Mouse (Mus musculus) embryo, embryonic 10.5 days (tissue): ENCODE measurements at regions not wholly inside any gene's neighbourhood (a gene's known extent, or its start where the extent isn't known, plus 50 kb on each side); places are given as distances from the start of the nearest gene placed in this dataset.
"Not testable (repeated sequence)": the region's sequence is repeated elsewhere in the genome, so short reads cannot be mapped to it uniquely, and the experiment has no call there.

Experiments
- DNase-seq: peaks from one replicate; pipeline ENCODE4 v3.0.0-alpha.2; 2015; ENCODE audit warnings: low spot score

DNA sequence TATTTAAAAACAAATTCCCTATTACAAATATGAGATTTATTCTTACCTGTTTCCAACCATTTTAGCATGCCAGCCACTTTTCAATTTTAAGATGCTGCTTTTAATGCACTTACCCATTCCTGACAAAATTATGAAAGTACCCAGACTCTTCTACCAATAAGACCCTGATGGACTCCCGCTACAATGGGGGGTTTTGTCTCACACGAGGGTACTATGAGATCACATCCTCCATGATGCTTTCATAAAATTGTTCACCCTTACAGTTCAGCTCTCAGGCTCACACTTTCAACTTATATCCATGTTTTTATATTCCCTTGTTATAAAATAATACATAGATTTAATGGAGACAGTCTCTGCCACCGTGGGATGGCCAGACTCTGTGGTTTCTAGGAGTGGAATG lies 68.1 kb upstream of the Adamts18 start:
- no peak for DNase-seq

DNA sequence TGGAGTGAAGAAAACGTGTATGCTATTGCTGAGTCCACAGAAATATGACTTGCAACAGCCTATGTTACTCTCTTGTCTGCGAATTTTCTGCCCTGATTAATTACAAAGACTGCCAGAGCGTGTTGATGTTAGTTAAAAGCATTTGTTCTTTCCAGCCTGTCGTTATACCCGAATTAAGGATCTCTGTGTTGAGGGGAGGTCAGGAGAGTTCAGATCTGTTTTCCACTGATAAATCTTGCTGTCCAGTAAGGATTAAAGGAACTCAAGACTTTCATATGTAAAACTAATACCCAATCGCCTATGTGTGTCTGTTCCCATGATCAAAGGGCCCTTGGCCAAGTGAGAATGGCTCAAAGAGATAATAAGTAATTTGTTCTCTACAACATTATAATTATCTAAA lies 68.7 kb upstream of the Adamts18 start:
- peak; percentile 40 for DNase-seq

GRCm38 (mm10) chr8:113920306-113920705 lies 71.8 kb upstream of the Adamts18 start:
- no peak for DNase-seq

DNA sequence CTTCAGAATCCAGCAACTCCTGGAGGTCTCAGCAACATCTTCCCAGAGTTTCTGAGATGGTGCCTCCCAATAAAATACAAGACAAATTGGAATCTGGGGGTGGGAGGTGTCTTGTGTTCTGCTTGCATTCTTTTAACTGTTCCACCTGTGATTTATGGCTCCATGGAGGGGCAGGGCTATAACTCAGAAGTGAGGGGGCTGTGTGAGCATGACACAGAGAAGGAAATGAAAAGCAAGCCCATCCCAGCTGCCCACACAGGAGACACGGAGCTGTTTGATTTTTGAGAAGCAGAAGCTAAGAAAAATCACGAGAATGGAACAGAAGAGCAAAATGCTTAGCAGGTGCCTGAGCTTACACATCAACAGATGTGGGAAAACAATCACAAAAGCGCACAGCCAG lies 74.8 kb upstream of the Adamts18 start:
- peak; percentile 10 for DNase-seq

DNA sequence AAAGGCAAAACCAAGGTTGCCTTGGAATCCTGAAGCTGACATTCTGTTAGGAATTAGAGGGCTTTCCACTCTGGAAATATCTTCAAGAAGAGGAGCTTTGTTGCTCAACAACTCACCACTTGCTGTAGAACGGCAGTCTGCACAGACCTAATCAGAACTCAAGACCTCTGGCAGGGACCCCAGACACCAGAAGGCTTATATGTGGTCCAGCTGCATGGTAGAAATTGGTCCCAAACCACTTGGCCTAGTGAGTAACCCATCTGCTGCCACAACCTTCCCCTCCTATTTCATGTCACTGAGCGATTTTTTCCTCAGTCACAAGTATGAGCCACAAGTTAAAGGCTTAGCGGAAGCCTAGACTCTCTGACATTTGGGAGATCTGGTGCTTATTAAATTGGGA lies 105.2 kb upstream of the Adamts18 start:
- no peak for DNase-seq

DNA sequence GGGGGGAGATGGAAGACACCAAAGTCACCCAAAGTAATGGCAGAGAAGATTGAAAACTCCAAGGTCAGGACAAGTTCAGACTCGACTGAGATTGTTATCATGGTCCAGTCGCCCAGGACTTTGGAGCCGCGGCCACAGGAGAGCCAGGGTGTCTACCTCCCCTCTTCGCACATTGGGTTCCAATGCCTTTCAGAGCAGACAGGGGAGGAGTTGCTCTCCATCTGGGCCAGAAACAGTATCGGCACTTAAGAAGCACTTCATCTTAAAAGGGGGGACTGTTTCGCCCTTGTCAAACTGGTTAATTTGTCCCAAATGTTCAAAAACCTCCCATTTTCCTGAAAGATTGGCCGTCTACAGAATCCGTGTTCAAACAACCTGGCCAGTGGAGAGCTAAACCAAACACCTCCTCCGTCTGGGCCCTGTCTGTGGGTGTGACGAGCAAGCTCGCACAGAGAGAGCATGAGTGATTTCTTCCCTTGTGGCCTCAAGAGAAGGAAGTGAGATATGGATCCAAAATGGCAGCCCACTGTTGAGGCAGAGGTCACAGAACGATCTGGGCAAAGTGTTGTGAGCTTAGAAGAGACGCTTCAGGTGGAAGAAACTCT lies 108.0 kb upstream of the Adamts18 start:
- no peak for DNase-seq

DNA sequence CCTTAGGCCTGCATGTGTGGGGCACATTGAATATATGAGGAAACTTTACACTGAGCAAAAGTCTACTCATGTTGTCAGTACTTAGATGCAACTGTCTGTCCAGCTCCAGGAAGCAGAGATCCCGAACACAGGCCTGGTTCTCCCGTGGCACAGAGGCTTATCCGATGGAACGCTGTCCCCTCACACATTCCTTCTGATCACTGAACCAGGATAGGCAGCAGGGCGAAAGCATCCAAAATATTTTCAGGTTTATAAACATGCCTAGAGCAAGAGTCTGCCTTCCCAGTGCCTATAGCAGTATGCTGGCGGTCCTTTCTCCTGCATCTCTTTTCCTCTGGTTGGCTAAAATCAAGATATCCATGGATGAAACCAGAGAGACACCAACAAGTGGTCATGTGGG lies 109.3 kb upstream of the Adamts18 start:
- DNase-seq, result no peak

DNA sequence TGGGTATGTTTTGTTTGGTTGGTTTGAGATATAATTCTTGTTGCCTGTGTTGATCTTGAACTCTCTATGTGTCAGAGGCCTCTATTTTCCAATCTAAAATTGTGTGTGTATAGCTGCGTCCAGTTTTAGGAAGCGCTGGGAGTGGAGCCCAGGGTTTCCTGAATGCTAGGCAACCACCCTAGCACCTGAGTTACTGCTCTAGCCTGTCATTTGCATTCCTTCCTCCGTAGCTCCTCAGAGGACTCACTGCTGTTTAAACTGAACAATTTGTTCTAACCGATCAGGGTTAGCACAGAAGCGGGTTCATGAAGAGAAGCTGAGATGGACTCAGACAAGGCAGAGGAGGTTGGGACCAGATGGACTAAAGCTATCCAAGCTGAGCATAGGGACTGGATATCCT lies 127.3 kb upstream of the Adamts18 start:
- no peak for DNase-seq

- DNase-seq, result no peak
These were observed 128.1 kb upstream of the Adamts18 start for GRCm38 (mm10) chr8:113976626-113977025.

- DNase-seq, result no peak
These were observed 128.5 kb upstream of the Adamts18 start for GRCm38 (mm10) chr8:113977072-113977471.

DNA sequence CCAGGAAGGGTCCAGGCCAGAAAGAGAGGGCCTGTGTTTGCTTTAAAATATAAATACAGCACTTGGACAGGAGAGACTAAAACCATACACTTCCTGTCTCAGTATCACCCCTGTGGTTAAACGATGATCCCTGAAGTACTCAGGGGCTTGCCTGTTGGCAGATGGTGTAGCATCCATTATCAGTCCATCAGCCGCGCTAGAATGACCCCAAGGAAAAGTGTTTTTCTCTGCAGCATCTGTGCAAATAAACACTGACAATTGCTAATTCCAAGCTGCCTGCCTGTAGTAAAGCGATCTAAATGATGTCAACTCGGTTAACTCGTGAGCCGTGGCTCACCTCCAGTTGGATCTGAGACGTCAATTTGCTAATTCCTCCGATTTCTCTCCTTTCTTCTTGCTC lies 130.4 kb upstream of the Adamts18 start:
- no peak for DNase-seq

DNA sequence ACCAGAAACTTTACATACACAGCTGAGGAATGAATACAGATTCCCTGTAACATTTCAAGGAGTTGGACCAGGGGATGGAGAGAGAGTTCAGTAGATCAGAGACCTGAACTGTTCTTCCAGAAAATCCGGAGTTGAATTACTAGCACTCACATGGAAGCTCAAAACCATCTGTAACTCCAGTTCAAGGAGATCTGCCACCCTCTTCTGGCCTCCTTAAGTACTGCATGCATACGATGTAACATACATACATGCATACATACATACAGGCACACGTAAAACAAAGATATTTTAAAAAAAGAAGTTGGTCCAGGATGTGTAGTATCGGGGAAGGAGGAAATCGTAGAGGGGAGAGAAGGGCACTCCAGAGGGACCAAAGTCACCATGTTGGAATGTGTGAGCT lies 131.3 kb upstream of the Adamts18 start:
- no peak for DNase-seq

- no peak for DNase-seq
These were observed 132.8 kb upstream of the Adamts18 start for GRCm38 (mm10) chr8:113981339-113981738.

DNA sequence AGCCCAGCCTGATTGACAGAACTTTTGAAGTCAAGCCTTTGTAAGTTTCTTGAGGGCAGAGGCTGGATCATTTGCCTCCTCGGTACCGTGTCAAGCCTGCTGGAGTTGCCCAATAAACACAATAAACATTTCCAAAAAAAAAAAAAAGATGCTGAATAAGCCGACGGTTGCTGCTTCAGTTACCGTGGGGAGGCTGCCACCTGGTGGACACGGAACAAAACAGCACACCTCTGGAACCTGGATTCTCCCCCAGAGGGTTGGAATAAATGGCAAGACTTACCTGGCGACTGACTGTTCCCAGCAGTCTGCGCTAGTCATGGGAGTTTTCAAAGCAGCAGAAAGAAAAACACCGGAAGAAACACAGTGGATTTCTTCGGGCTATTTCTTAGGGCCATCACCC lies 136.3 kb upstream of the Adamts18 start:
- peak; percentile 81 for DNase-seq

GRCm38 (mm10) chr8:113985471-113985870 lies 136.9 kb upstream of the Adamts18 start:
- DNase-seq, result peak; percentile 31

DNA sequence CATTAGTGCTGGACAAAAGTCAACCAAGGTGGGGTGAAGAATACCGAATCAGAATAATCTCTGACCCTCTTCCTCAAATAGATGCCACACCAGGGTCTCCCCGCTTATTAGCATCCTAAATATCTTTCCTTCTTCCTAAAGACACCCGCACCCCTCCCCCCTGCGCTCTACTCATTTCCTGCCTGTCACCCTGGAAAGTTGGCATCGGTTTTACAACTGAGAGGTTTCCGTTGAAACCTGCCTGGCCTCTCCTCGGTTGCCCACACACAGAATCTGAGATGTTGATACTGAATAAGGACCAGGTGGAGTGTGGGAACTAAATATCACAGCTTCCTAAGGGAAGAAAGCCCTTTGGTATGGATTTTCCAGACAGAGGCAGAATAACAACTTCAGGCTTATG lies 137.4 kb upstream of the Adamts18 start:
- DNase-seq, result no peak

GRCm38 (mm10) chr8:113990718-113991117 lies 142.2 kb upstream of the Adamts18 start:
- DNase-seq, result no peak

DNA sequence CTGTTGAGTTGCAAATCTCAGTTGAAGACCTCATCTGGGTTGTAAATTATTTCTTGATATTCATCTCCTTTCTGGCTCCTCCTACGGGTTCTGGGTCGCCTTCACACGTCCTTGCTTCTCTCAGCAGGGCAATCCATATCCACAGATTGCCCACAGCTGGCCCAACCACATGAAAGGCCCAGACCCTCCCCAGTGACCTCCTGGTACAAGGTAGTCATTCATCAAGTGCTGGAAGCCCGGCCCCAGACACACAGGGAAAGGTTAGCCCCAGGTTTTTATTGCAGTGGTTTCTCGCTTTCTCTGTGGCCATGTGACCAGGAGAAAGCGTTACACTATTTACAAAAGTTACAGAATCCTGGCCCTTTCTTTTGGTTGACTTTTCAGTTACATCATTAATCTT lies 134.5 kb upstream of the Nudt7 start:
- DNase-seq, result peak; percentile 74

DNA sequence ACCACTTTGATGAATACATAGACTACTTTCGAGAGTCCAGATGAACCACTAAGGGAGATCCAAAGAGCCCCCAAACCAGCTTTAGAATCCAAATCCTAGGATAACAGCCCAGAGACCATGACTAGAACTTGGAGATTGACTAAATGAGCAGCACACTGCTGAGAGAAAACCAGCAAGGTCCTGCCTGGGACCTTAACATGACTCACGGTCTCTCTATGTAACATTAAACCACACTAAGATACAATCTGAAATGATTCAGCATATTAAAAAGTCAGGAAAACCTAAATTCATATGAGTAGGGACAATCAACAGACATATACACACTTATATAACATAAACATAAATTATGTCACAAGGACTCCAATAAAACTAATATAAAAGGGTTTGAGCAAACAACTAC lies 131.7 kb upstream of the Nudt7 start:
- no peak for DNase-seq

DNA sequence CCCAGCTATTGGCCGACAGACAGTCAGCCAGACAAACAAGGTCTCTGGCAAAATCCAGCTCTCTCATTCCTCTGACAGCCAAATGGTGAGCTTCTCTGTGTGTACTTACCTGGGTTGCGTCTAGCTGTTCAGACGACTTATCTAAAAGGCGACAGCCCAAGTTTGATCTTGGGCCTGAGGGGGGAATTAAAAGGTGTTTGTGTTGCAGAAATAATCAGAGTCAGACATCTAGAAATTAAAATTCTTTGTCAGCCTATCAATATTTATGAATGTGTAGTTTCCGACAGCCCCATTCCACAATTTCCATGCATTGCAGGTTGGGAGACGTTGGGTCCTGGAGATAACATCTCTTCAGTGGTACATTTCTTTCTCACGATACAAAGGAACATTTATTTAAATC lies 128.9 kb upstream of the Nudt7 start:
- no peak for DNase-seq

- DNase-seq, result no peak
These were observed 126.8 kb upstream of the Nudt7 start for GRCm38 (mm10) chr8:114006587-114006986.

DNA sequence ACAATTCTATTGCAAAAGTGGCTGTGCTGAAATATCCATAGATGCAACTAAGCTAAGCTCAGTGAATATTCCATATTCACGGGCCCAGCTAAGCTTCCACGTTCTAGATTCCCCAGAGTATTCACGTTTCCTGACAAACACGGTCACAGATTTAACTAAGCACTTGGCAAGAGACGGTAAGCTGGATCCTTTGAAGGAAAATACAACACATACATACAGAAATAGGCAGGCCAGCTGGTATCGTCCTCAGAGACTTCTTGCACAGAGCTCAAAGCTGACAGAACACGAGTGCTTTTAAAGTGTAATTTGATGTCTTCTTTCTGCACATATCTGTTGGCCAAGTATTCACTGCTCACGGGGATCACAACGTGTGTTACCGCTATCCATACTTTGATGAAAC lies 126.3 kb upstream of the Nudt7 start:
- DNase-seq, result no peak

DNA sequence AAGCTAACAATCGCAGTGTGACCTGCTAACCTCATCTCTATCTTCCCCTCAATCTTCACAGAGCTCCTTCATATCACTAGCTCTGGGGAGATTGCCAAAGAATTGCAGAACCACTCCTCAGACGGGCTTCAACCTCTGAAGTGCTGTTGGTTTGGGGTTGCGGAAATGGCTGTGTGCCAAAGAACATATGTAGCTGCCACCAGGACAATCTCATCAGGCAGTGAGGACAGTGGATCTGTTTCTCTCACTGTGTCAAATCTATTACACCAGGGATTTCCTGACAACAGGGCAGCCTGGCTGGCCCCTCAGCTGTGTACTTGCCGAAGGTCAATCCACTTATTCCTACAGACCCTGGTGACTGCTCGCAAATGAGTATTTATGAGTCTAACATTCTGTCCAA lies 115.0 kb upstream of the Nudt7 start:
- peak; percentile 30 for DNase-seq

GRCm38 (mm10) chr8:114030141-114030540 lies 103.2 kb upstream of the Nudt7 start:
- DNase-seq, result not testable (repeated sequence)

GRCm38 (mm10) chr8:114052426-114052825 lies 80.9 kb upstream of the Nudt7 start:
- DNase-seq, result no peak
